12 mouse cellular contexts compared by ENCODE assay signal in genomic region chr11:115834033-115834432, GRCm38 (mm10). TPM values are rescaled to one million over a fixed set of nuclear protein-coding genes. Genes with fewer than 3 reads are reported as not detected.
DNase-seq lines count a peak whose midpoint lies in the region; ATAC-seq and TF ChIP-seq lines count a peak whose summit lies in the region.
"Had no signal": no experiment of that assay in that cellular context is flagged by ENCODE, and none has a peak within 500 bp of the region (broad histone marks: within the 10 kb centered on the region; RNA-seq: fewer than 3 reads in every experiment).

No protein-coding gene starts in this region.

- H3K4me1 ChIP-seq in heart, embryonic 12.5 days (replicated peaks), result peaks cover 93% of the 10 kb centered on the region
- H3K4me1 ChIP-seq in lung, postnatal 0 days (ENCODE audit: insufficient read depth, low read depth, low read length), result peaks cover 22% of the 10 kb centered on the region; the same call in 1 of the 2 replicates

- H3K27me3 ChIP-seq in heart, embryonic 12.5 days (replicated peaks), result no peaks in the 10 kb centered on the region
- H3K27me3 ChIP-seq in lung, postnatal 0 days (replicated peaks; ENCODE audit: insufficient read depth, low read length), result no peaks in the 10 kb centered on the region

- ATAC-seq in heart, embryonic 12.5 days (ENCODE audit: insufficient number of reproducible peaks, low FRiP score), result no peak
- ATAC-seq in lung, postnatal 0 days, result no peak

- no peak overlapping the region for H3K4me2 ChIP-seq in heart, embryonic 12.5 days
- H3K4me2 ChIP-seq in lung, postnatal 0 days (replicated peaks; ENCODE audit: low read depth, low read length), result no peak overlapping the region

- peak overlapping the region; percentile 91 for H3K27ac ChIP-seq in heart, embryonic 12.5 days (ENCODE audit: poor library complexity, severe bottlenecking)
- H3K27ac ChIP-seq in lung, postnatal 0 days (ENCODE audit: low read length), result peak overlapping the region; percentile 90
- H3K27ac ChIP-seq: layer of hippocampus, adult 2 months had no signal

- TF ChIP-seq CTCF in lung, postnatal 0 days (IDR thresholded peaks at IDR 0.05), result no peak

- H3K9me3 ChIP-seq in heart, embryonic 12.5 days (replicated peaks), result no peaks in the 10 kb centered on the region
- no peaks in the 10 kb centered on the region for H3K9me3 ChIP-seq in lung, postnatal 0 days (ENCODE audit: low read length)

- no peak for TF ChIP-seq EP300 in lung, postnatal 0 days (IDR thresholded peaks at IDR 0.05)

- intact Hi-C loops in heart, postnatal 25 days (cut with DNase I), result no loop called here

- no peak overlapping the region for H3K4me3 ChIP-seq in heart, embryonic 12.5 days
- H3K4me3 ChIP-seq in lung, postnatal 0 days (ENCODE audit: low read depth, low read length), result no peak overlapping the region
- H3K4me3 ChIP-seq: layer of hippocampus, adult 2 months had no signal

- no peak overlapping the region for H3K9ac ChIP-seq in heart, embryonic 12.5 days
- no peak overlapping the region for H3K9ac ChIP-seq in lung, postnatal 0 days (replicated peaks; ENCODE audit: low read depth)

- WGBS in heart, embryonic 12.5 days, result 70% methylated on average over 6 of the region's 6 CpGs
- 67% methylated on average over 6 of the region's 6 CpGs for WGBS in lung, postnatal 0 days

- no peaks in the 10 kb centered on the region for H3K36me3 ChIP-seq in heart, embryonic 12.5 days
- H3K36me3 ChIP-seq in lung, postnatal 0 days (ENCODE audit: insufficient read depth, low read length), result no peaks in the 10 kb centered on the region

- DNase-seq in heart, postnatal 25 days (ENCODE audit: low spot score), result no peak
- DNase-seq in lung, postnatal 0 days (ENCODE audit: low spot score), result no peak
- DNase-seq in lung, postnatal 25 days (ENCODE audit: low spot score), result no peak
- DNase-seq in kidney, postnatal 36 days, result peak; percentile 52 to 58
- DNase-seq in adrenal gland, postnatal 10 days, result no peak
- no peak for DNase-seq in cerebellum, postnatal 25 days
- DNase-seq in urinary bladder, postnatal 14 days (ENCODE audit: low spot score), result no peak
- DNase-seq: adrenal gland, postnatal 36 days; cerebellum, adult 11 months; heart, adult 11 months had no signal

RNA-seq across cellular contexts. Expression of gene Llgl2, which starts 10.2 kb away (rescaled TPM):
- polyA plus RNA-seq in heart, embryonic 12.5 days (2016; fragmentation: Nextera tagmentation; extraction: Ambion mirVana), result 22.5 and 25.8 TPM in 2 replicates
- 10 to 100 TPM; 15.1 to 21.5 TPM for total RNA-seq in heart, postnatal 25 days (2021)
- polyA plus RNA-seq in lung, postnatal 0 days (2015; fragmentation: Nextera tagmentation; extraction: Ambion mirVana), result 66.0 and 70.1 TPM in 2 replicates
- 10 to 100 TPM; 12.7 to 14.0 TPM for total RNA-seq in adrenal gland, postnatal 10 days (2021)

RNA-seq across cellular contexts. Expression of gene Tsen54, which starts 19.5 kb away (rescaled TPM):
- 23.0 and 29.2 TPM in 2 replicates for polyA plus RNA-seq in heart, embryonic 12.5 days (2016; fragmentation: Nextera tagmentation; extraction: Ambion mirVana)
- total RNA-seq in heart, postnatal 25 days (2021), result 1 to 10 TPM; 9.1 to 9.2 TPM
- 18.2 and 19.9 TPM in 2 replicates for polyA plus RNA-seq in lung, postnatal 0 days (2015; fragmentation: Nextera tagmentation; extraction: Ambion mirVana)
- 10 to 100 TPM; 13.8 to 19.4 TPM for total RNA-seq in adrenal gland, postnatal 10 days (2021)

RNA-seq across cellular contexts. Expression of gene Caskin2, which starts 20.6 kb away (rescaled TPM):
- 23.5 and 25.3 TPM in 2 replicates for polyA plus RNA-seq in heart, embryonic 12.5 days (2016; fragmentation: Nextera tagmentation; extraction: Ambion mirVana)
- total RNA-seq in heart, postnatal 25 days (2021), result 10 to 100 TPM; 41.8 to 52.2 TPM
- polyA plus RNA-seq in lung, postnatal 0 days (2015; fragmentation: Nextera tagmentation; extraction: Ambion mirVana), result 17.5 and 17.9 TPM in 2 replicates
- 10 to 100 TPM; 43.3 to 47.0 TPM for total RNA-seq in adrenal gland, postnatal 10 days (2021)

RNA-seq across cellular contexts. Expression of gene Myo15b, which starts 24.2 kb away (rescaled TPM):
- 0.17 and 0.37 TPM in 2 replicates for polyA plus RNA-seq in heart, embryonic 12.5 days (2016; fragmentation: Nextera tagmentation; extraction: Ambion mirVana)
- total RNA-seq in heart, postnatal 25 days (2021), result under 1 TPM in 1 of 2 experiments, not detected in 1; 0.08 TPM
- 0.57 and 0.68 TPM in 2 replicates for polyA plus RNA-seq in lung, postnatal 0 days (2015; fragmentation: Nextera tagmentation; extraction: Ambion mirVana)
- 1 to 10 TPM in 1 of 2 experiments, under 1 TPM in 1; 0.91 to 1.2 TPM for total RNA-seq in adrenal gland, postnatal 10 days (2021)

Comparison
In these comparisons a context has a peak if more than half of its experiments do, and no peak if none do; other contexts are left out.
1. DNase-seq: peak in kidney, postnatal 36 days (2 of 2); none in heart, postnatal 25 days (single experiment), lung, postnatal 0 days (single experiment), lung, postnatal 25 days (single experiment), adrenal gland, postnatal 10 days (single experiment), cerebellum, postnatal 25 days (0 of 2) and urinary bladder, postnatal 14 days (single experiment).